Mouse (Mus musculus): Measurements from ENCODE around the gene Apobec1.
A peak's percentile ranks its signal among the peaks of the same experiment; 100 is the strongest.

- no peak for TF ChIP-seq CTCF (conservative IDR thresholded peaks at IDR 0.05 in 1 of 2, IDR thresholded peaks at IDR 0.05 in 1 of 2; ENCODE audit: low read depth in 2 of 2, low read length in 2 of 2)
- TF ChIP-seq ZNF384 (IDR thresholded peaks at IDR 0.05; ENCODE audit: low read depth, low read length): peak; percentile 49; the same call in 1 of the 2 replicates
- TF ChIP-seq POLR2A (IDR thresholded peaks at IDR 0.05; ENCODE audit: low read depth, low read length): no peak
- no peak for TF ChIP-seq TBP (conservative IDR thresholded peaks at IDR 0.05; ENCODE audit: low read depth, low read length)
- no peak for TF ChIP-seq KAT2A (IDR thresholded peaks at IDR 0.05; ENCODE audit: insufficient replicate concordance, low read length)
- TF ChIP-seq UBTF (IDR thresholded peaks at IDR 0.05; ENCODE audit: low read depth, low read length): no peak
- 0 out of 2 replicates have a peak, but pooled peaks have one; percentile 69 for TF ChIP-seq RCOR1 (conservative IDR thresholded peaks at IDR 0.05; ENCODE audit: low read depth, low read length)
- TF ChIP-seq MEF2A (IDR thresholded peaks at IDR 0.05; ENCODE audit: borderline replicate concordance, low read depth, low read length): peak; percentile 97
- peak; percentile 90 for TF ChIP-seq EP300 (IDR thresholded peaks at IDR 0.05; ENCODE audit: low read length)
- no peak for TF ChIP-seq NELFE (IDR thresholded peaks at IDR 0.05; ENCODE audit: low read depth, low read length)
- TF ChIP-seq ZC3H11A (IDR thresholded peaks at IDR 0.05; ENCODE audit: low read depth, low read length): no peak
- no peak for TF ChIP-seq ZMIZ1 (IDR thresholded peaks at IDR 0.05; ENCODE audit: low read depth, low read length)
Observed at GRCm38 (mm10) chr6:122545289-122545882, 56.9 kb downstream of the Apobec1 start.

Data from CH12.LX (cell line).